Mouse (Mus musculus) small intestine, adult 2 months (tissue): ENCODE data around the gene Cyfip1. TPM values are rescaled to one million over a fixed set of nuclear protein-coding genes. Genes with fewer than 3 reads are reported as not detected.
A peak's percentile ranks its signal among the peaks of the same experiment; 100 is the strongest.

ENCODE experiments used
- H3K27ac ChIP-seq: fragments of 200-500 bp; 2 replicates; pipeline ENCODE4 v1.5.1; 2012; ENCODE audit warnings: low read depth, low read length, control low read depth, inconsistent platforms; ENCODE audit not compliant: insufficient read depth
- H3K27me3 ChIP-seq: fragments of 200-500 bp; 2 replicates; pipeline ENCODE4 v1.6.1; 2012; ENCODE audit warnings: mild to moderate bottlenecking, moderate library complexity, low read length, inconsistent platforms; ENCODE audit not compliant: control insufficient read depth, insufficient read depth
- H3K36me3 ChIP-seq: fragments of 200-500 bp; 2 replicates; pipeline ENCODE4 v1.6.1; 2012; ENCODE audit warnings: mild to moderate bottlenecking, low read length, control low read depth, inconsistent platforms; ENCODE audit not compliant: control insufficient read depth, insufficient read depth
- H3K4me1 ChIP-seq: fragments of 200-500 bp; 2 replicates; pipeline ENCODE4 v1.6.1; 2012; ENCODE audit warnings: low read length, inconsistent platforms, mixed read lengths; ENCODE audit not compliant: control insufficient read depth, insufficient read depth, insufficient read length
- H3K4me3 ChIP-seq: fragments of 200-500 bp; 2 replicates; pipeline ENCODE4 v1.5.1; 2012; ENCODE audit warnings: low read depth, mild to moderate bottlenecking, control low read depth, inconsistent platforms, low read length, moderate library complexity
- CTCF ChIP-seq: fragments of 200-500 bp; IDR thresholded peaks from 2 replicates; pipeline ENCODE4 v1.5.1; 2012; ENCODE audit warnings: low read depth, mild to moderate bottlenecking, control low read depth, inconsistent platforms, low read length, moderate library complexity, mixed read lengths; ENCODE audit not compliant: insufficient replicate concordance, insufficient read length; ENCODE audit errors: extremely low read depth
- POLR2A ChIP-seq: fragments of 200-500 bp; IDR thresholded peaks from 2 replicates; pipeline ENCODE4 v1.6.1; 2012; ENCODE audit warnings: low read depth, mild to moderate bottlenecking, control low read depth, inconsistent platforms, low read length, moderate library complexity
- WGBS: fragments of 180-500 bp; shearing (Covaris S2); methylation state at CpG from one replicate; pipeline ENCODE4 v1.1.7; 2018; 5-methylcytosine and 5-hydroxymethylcytosine counted together
- polyA plus RNA-seq: library from polyadenylated mRNA; depleted of rRNA; stranded (reverse); fragments of >200 nt; gene quantifications from 2 replicates; pipeline ENCODE4 v1.2.3, GENCODE M21; 2012

The Cyfip1 gene
- polyA plus RNA-seq, 1 experiment = 37.9 TPM

DNA sequence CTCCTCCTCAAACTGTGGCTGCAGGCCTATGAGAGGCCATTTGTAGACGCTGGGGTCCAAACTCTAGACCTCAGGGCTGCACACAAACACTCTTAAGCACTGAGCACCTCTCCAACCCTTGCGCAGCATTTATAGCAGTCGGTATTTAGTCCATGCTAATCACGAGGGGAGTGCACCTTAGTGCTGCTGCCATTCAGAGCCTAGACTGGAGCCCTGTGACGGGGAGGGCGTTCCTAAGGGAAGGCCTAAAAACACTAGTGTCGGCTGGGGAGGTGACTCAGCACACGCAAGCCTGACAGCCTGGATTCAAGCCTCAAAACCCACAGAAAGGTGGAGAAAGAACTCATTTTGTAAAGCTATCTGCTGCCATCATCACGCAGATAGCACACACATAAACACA lies 14.0 kb upstream of the Cyfip1 start:
- no peak overlapping the region for H3K27ac ChIP-seq
- H3K4me3 ChIP-seq = no peak overlapping the region
- no peak for TF ChIP-seq POLR2A
- no peak for TF ChIP-seq CTCF
- no peaks in the 10 kb centered on the region for H3K27me3 ChIP-seq
- WGBS = 87% methylated on average over 9 of the region's 9 CpGs
- H3K36me3 ChIP-seq = peaks cover 23% of the 10 kb centered on the region
- H3K4me1 ChIP-seq = no peaks in the 10 kb centered on the region

DNA sequence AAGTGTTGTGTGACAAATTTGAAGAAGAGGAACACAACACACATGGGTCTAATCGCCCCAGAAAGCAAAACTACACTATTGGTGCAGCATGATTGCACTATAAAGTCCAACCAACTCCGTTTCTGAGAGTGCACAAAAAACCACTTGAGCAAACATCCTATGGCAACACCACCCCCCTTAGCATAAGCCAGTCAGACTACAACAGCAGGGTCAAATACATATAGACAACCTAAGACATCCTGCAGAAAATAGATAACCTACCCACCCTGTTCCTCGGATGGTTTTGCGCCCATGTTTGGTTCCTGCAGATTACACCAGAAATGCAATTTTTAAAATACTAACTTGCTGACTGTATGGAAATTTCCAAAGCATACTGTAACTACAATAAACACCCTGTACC lies 4.7 kb upstream of the Cyfip1 start:
- H3K27me3 ChIP-seq = no peaks in the 10 kb centered on the region
- H3K4me3 ChIP-seq = no peak overlapping the region
- no peak overlapping the region for H3K27ac ChIP-seq
- TF ChIP-seq POLR2A (no peak), CTCF (no peak)
- no peaks in the 10 kb centered on the region; the same call in 1 of the 2 replicates for H3K4me1 ChIP-seq
- peaks cover 2% of the 10 kb centered on the region; the same call in 1 of the 2 replicates for H3K36me3 ChIP-seq
- WGBS = 69% methylated on average over 4 of the region's 4 CpGs

DNA sequence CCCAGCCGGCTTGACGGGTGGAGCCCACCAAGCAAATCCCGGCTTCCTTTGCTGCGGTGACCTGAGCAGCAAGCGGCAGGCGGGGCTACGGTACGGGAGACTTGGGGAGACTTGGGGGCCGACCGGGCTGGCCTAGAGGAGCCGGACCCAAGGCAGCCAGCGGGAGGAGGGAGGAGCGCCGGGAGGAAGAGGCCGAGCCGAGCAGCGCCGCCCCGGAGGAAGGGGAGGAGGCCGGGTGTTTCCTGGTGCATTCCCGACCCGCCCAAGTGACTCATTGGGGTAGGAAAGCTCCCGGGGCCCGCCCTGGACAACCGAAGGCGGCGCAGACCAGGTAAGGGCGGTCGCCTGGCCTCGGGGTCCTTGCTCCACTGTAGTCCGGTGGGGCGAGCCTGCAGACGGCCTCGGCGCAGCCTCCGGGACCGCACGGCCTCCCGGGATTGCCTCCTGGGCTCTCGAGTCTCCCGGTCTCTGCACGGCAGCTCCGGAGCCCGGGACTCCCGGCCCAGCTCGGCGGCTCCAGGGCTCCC lies 495 bp downstream of the Cyfip1 start:
- H3K4me3 ChIP-seq = peak overlapping the region; percentile 99
- H3K27ac ChIP-seq = peak overlapping the region; percentile 81

DNA sequence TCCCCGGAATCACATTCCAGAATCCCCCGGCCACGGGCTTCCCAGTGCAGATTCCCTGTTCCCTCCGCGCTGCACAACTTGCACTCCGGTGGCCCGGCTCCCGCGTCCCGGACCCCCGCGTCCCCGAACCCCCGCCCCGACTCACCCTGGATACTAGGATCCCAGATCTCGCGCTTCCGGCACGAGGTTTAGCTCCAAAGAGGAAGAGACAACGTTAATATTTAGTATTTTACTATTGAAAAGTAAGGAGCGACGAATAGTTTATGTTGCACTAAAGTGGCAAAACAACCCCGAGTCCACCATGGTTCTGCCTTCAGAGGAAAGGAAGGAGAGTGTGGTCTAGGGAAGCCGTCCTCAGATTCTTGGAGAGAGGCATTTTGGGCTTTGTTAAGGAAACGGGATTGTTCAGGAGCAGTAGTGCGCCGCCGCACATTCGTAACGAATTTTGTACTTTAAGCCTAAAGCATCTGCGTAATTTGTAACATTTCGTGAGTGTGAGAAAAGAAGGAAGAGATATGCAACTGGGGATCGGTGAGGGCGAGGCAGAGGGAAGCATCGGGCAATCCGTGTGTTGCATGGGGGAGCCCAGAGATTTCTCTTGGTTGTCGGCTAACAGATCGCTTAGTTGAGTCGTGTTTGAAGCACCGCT lies 1.1 kb downstream of the Cyfip1 start:
- no peaks in the 10 kb centered on the region for H3K36me3 ChIP-seq
- under 1% methylated on average over 40 of the region's 40 CpGs for WGBS
- H3K4me3 ChIP-seq = peak overlapping the region; percentile 99
- no peaks in the 10 kb centered on the region; the same call in none of the 2 replicates for H3K4me1 ChIP-seq
- no peak for TF ChIP-seq CTCF
- no peak for TF ChIP-seq POLR2A
- H3K27me3 ChIP-seq = no peaks in the 10 kb centered on the region
- H3K27ac ChIP-seq = peak overlapping the region; percentile 81

More for the DNA sequence above, 495 bp downstream of the Cyfip1 start:
- under 1% methylated on average over 47 of the region's 47 CpGs for WGBS
- Histone ChIP-seq H3K27me3 (no peaks in the 10 kb centered on the region), H3K4me1 (no peaks in the 10 kb centered on the region; the same call in none of the 2 replicates), H3K36me3 (no peaks in the 10 kb centered on the region)
- peak; percentile 63 for TF ChIP-seq POLR2A
- no peak for TF ChIP-seq CTCF

DNA sequence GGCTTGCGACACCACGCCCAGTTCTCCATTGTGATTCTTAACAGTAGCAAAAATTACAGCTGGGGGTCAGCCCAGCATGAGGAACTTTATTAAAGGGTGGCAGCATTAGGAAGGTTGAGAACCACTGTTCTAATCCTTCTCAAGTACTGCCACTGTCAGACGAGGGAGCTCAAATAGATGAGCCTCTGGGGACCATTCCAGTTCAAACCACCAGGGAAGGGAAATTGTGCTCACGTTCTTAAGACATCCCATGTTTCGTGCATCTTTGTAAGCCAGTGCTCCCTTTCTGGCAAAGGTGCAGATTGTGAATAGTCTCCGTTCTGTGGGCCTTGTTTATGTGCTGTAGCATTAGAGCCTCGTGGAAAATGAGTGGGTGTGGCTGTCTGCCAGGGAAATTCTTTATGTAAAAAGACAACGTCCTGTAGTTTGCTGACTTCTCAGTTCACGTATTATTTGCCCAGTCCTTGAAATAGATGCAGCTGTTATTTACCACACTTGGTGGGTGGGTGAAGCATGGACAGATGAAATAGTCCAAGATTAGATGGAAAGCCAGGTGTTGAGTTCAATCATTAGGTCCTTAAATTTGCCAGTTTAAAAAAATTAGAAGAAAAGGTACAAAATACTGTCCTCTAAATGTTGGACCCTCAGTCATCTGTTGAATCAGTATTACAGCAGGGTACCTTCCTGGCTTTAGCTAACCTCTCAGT lies 5.2 kb downstream of the Cyfip1 start:
- H3K4me3 ChIP-seq = no peak overlapping the region
- H3K36me3 ChIP-seq = 0 out of 2 replicates have a peak, but pooled peaks cover 2% of the 10 kb centered on the region
- TF ChIP-seq POLR2A = no peak
- WGBS = 59% methylated on average over 9 of the region's 9 CpGs
- H3K27me3 ChIP-seq = no peaks in the 10 kb centered on the region
- no peak overlapping the region for H3K27ac ChIP-seq
- no peaks in the 10 kb centered on the region; the same call in none of the 2 replicates for H3K4me1 ChIP-seq

- no peak overlapping the region for H3K27ac ChIP-seq
- 78% methylated on average over 14 of the region's 14 CpGs for WGBS
- TF ChIP-seq CTCF (no peak), POLR2A (no peak)
Observed at GRCm38 (mm10) chr7:55849948-55850571, 8.5 kb downstream of the Cyfip1 start.

More at GRCm38 (mm10) chr7:55849948-55850571, 8.5 kb downstream of the Cyfip1 start:
- Histone ChIP-seq H3K4me1 (peaks cover 2% of the 10 kb centered on the region; the same call in 1 of the 2 replicates), H3K36me3 (0 out of 2 replicates have a peak, but pooled peaks cover 2% of the 10 kb centered on the region), H3K4me3 (no peak overlapping the region), H3K27me3 (no peaks in the 10 kb centered on the region)
